Mouse (Mus musculus): ENCODE data around the gene Slc10a1. TPM values are rescaled to one million over a fixed set of nuclear protein-coding genes. Genes with fewer than 3 reads are reported as not detected.

The Slc10a1 gene
- total and polyA plus RNA-seq, 2 experiments from 2014 or later = not detected

GRCm38 (mm10) chr12:80921301-80921700 lies 47.2 kb downstream of the Slc10a1 start:
- no peak overlapping the region for H3K9ac ChIP-seq
- TF ChIP-seq CTCF (IDR thresholded peaks at IDR 0.05; ENCODE audit: low read depth) = no peak
- DNase-seq = no peak
- H3K36me3 ChIP-seq (ENCODE audit: insufficient read depth) = no peaks in the 10 kb centered on the region
- H3K4me2 ChIP-seq (ENCODE audit: low read depth) = no peak overlapping the region
- no peak overlapping the region for H3K27ac ChIP-seq (ENCODE audit: low read depth, low read length)
- H3K4me3 ChIP-seq (ENCODE audit: low read depth, low read length) = no peak overlapping the region
- 99% methylated on average over 5 of the region's 5 CpGs for WGBS
- H3K9me3 ChIP-seq (ENCODE audit: low read length) = no peaks in the 10 kb centered on the region
- H3K4me1 ChIP-seq (ENCODE audit: insufficient read depth) = no peaks in the 10 kb centered on the region
- H3K27me3 ChIP-seq (ENCODE audit: insufficient read depth, low read length) = no peaks in the 10 kb centered on the region
- no peak for ATAC-seq

GRCm38 (mm10) chr12:80917764-80918163 lies 50.7 kb downstream of the Slc10a1 start:
- H3K27me3 ChIP-seq (ENCODE audit: insufficient read depth, low read length) = no peaks in the 10 kb centered on the region
- H3K9me3 ChIP-seq (ENCODE audit: low read length) = no peaks in the 10 kb centered on the region
- H3K4me2 ChIP-seq (ENCODE audit: low read depth) = no peak overlapping the region
- no peak for ATAC-seq
- H3K27ac ChIP-seq (ENCODE audit: low read depth, low read length) = no peak overlapping the region
- no peak overlapping the region for H3K9ac ChIP-seq
- 54% methylated on average over 7 of the region's 7 CpGs for WGBS
- DNase-seq = no peak
- no peaks in the 10 kb centered on the region for H3K4me1 ChIP-seq (ENCODE audit: insufficient read depth)
- H3K36me3 ChIP-seq (ENCODE audit: insufficient read depth) = no peaks in the 10 kb centered on the region
- H3K4me3 ChIP-seq (ENCODE audit: low read depth, low read length) = no peak overlapping the region
- peak; percentile 39; the same call in 1 of the 2 replicates for TF ChIP-seq CTCF (IDR thresholded peaks at IDR 0.05; ENCODE audit: low read depth)

GRCm38 (mm10) chr12:80909631-80910030 lies 58.9 kb downstream of the Slc10a1 start:
- Histone ChIP-seq H3K9me3 (ENCODE audit: low read length) (no peaks in the 10 kb centered on the region), H3K27me3 (ENCODE audit: insufficient read depth, low read length) (no peaks in the 10 kb centered on the region), H3K36me3 (ENCODE audit: insufficient read depth) (no peaks in the 10 kb centered on the region), H3K4me3 (ENCODE audit: low read depth, low read length) (no peak overlapping the region), H3K27ac (ENCODE audit: low read depth, low read length) (no peak overlapping the region), H3K4me2 (ENCODE audit: low read depth) (no peak overlapping the region), H3K4me1 (ENCODE audit: insufficient read depth) (no peaks in the 10 kb centered on the region), H3K9ac (no peak overlapping the region)
- ATAC-seq (no peak), DNase-seq (no peak)
- WGBS = 90% methylated on average over 8 of the region's 8 CpGs
- no peak for TF ChIP-seq CTCF (IDR thresholded peaks at IDR 0.05; ENCODE audit: low read depth)

Other genes starting within 250 kb of the Slc10a1 start
- 19.1 and 23.5 TPM in 2 replicates for gene Ccdc177, start 208.0 kb downstream of the Slc10a1 start, total RNA-seq (2014; rRNA removed)
- 1.6 and 2.3 TPM in 2 replicates for gene Ccdc177, start 208.0 kb downstream of the Slc10a1 start, polyA plus RNA-seq (2015; fragmentation: Nextera tagmentation; extraction: Ambion mirVana)
- 12.5 and 15.3 TPM in 2 replicates for gene Susd6, start 178.2 kb downstream of the Slc10a1 start, total RNA-seq (2014; rRNA removed)
- 6.8 and 8.0 TPM in 2 replicates for gene Susd6, start 178.2 kb downstream of the Slc10a1 start, polyA plus RNA-seq (2015; fragmentation: Nextera tagmentation; extraction: Ambion mirVana)
- gene Srsf5, start 23.2 kb downstream of the Slc10a1 start, total RNA-seq (2014; rRNA removed) = 344 and 488 TPM in 2 replicates
- 488 and 529 TPM in 2 replicates for gene Srsf5, start 23.2 kb downstream of the Slc10a1 start, polyA plus RNA-seq (2015; fragmentation: Nextera tagmentation; extraction: Ambion mirVana)
- 9.5 and 16.9 TPM in 2 replicates for gene Smoc1, start 58.1 kb upstream of the Slc10a1 start, total RNA-seq (2014; rRNA removed)
- gene Smoc1, start 58.1 kb upstream of the Slc10a1 start, polyA plus RNA-seq (2015; fragmentation: Nextera tagmentation; extraction: Ambion mirVana) = 7.9 and 12.3 TPM in 2 replicates

Data from forebrain, postnatal 0 days (tissue).